16 mouse cellular contexts compared by ENCODE assay signal in the genomic region with DNA sequence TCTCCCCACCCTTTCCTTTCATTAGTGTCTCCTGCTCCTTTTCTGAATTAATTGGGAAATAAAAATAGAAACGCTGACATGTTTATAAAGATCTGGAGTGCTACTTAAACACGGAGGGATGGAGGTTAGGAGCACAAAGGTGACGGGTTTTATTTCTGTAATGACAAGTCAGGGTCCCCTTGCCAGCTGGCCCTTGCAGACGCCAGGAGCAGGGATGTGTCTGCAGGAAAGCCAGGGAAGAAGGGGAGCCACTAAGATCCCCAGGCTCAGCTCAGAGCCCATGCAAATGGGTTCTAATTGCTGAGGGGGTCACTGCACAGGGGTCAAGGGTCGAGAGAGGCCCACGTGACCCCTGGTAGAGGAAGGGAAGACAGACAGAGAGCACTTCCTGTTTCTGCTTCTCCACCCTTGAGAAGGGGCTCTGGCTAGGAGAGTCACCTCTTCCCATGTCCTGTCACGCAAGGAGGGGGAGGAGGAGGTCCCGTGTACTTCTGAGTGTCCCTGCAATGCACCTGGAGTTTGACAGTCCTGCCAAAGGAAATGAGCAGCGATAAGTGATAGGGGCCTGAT. TPM values are rescaled to one million over a fixed set of nuclear protein-coding genes. Genes with fewer than 3 reads are reported as not detected.
A peak's percentile ranks its signal among the peaks of the same experiment; 100 is the strongest.
DNase-seq lines count a peak whose midpoint lies in the region; ATAC-seq and TF ChIP-seq lines count a peak whose summit lies in the region.
"Had no signal": no experiment of that assay in that cellular context is flagged by ENCODE, and none has a peak within 500 bp of the region (broad histone marks: within the 10 kb centered on the region; RNA-seq: fewer than 3 reads in every experiment).

No protein-coding gene starts in this region.

- H3K4me1 ChIP-seq in heart, adult 2 months (ENCODE audit: control insufficient read depth, insufficient read depth, low read length), result peaks cover 10% of the 10 kb centered on the region
- peaks cover 43% of the 10 kb centered on the region for H3K4me1 ChIP-seq in midbrain, embryonic 10.5 days
- H3K4me1 ChIP-seq in midbrain, postnatal 0 days (ENCODE audit: insufficient read depth, low read length), result peaks cover 3% of the 10 kb centered on the region; the same call in 1 of the 2 replicates

- no peaks in the 10 kb centered on the region for H3K36me3 ChIP-seq in heart, adult 2 months (ENCODE audit: control insufficient read depth, insufficient read depth, low read length)
- 0 out of 2 replicates have a peak, but pooled peaks cover 6% of the 10 kb centered on the region for H3K36me3 ChIP-seq in midbrain, embryonic 10.5 days
- H3K36me3 ChIP-seq in midbrain, postnatal 0 days (ENCODE audit: insufficient read depth, low read length), result no peaks in the 10 kb centered on the region
- H3K36me3 ChIP-seq: intestine, embryonic 15.5 days; neural tube, embryonic 15.5 days had no signal

- ATAC-seq in midbrain, postnatal 0 days (ENCODE audit: low FRiP score), result no peak
- ATAC-seq: forebrain, embryonic 14.5 days; intestine, embryonic 15.5 days had no signal

- no peak for TF ChIP-seq POLR2A in heart, adult 2 months (IDR thresholded peaks at IDR 0.05; ENCODE audit: insufficient read depth, low read depth, low read length)

- intact Hi-C loops in heart, adult 2 months (cut with DNase I), result no loop called here

- H3K9ac ChIP-seq in heart, adult 2 months (ENCODE audit: low read depth, low read length), result no peak overlapping the region
- H3K9ac ChIP-seq in midbrain, postnatal 0 days (replicated peaks; ENCODE audit: low read length, poor library complexity, severe bottlenecking), result no peak overlapping the region
- H3K9ac ChIP-seq: intestine, embryonic 15.5 days; neural tube, embryonic 15.5 days had no signal

- no peak overlapping the region for H3K27ac ChIP-seq in heart, adult 2 months
- peak overlapping the region; percentile 38 for H3K27ac ChIP-seq in midbrain, embryonic 10.5 days (replicated peaks)
- H3K27ac ChIP-seq in midbrain, postnatal 0 days (ENCODE audit: low read depth, low read length), result no peak overlapping the region
- H3K27ac ChIP-seq: intestine, embryonic 15.5 days; kidney, postnatal 0 days; macrophage; neural tube, embryonic 15.5 days had no signal

- H3K4me3 ChIP-seq in heart, adult 2 months, result no peak overlapping the region
- no peak overlapping the region for H3K4me3 ChIP-seq in midbrain, embryonic 10.5 days
- H3K4me3 ChIP-seq in midbrain, postnatal 0 days (ENCODE audit: low read depth, low read length), result no peak overlapping the region
- H3K4me3 ChIP-seq: intestine, embryonic 15.5 days; neural tube, embryonic 15.5 days had no signal

- 35% methylated on average over 9 of the region's 9 CpGs for WGBS in heart, adult 2 months
- 66% methylated on average over 9 of the region's 9 CpGs for WGBS in midbrain, embryonic 10.5 days
- 67% methylated on average over 9 of the region's 9 CpGs for WGBS in midbrain, postnatal 0 days

- no peak for TF ChIP-seq CTCF in heart, adult 2 months (IDR thresholded peaks at IDR 0.05)
- TF ChIP-seq CTCF in midbrain, postnatal 0 days (IDR thresholded peaks at IDR 0.05), result no peak

- H3K79me2 ChIP-seq in heart, adult 2 months (replicated peaks; ENCODE audit: control insufficient read depth, insufficient read depth, low read length), result peaks cover 6% of the 10 kb centered on the region; the same call in 1 of the 2 replicates

- H3K9me3 ChIP-seq in midbrain, embryonic 10.5 days (replicated peaks), result no peaks in the 10 kb centered on the region
- H3K9me3 ChIP-seq in midbrain, postnatal 0 days (ENCODE audit: low read length), result no peaks in the 10 kb centered on the region
- H3K9me3 ChIP-seq: intestine, embryonic 15.5 days; neural tube, embryonic 15.5 days had no signal

- H3K27me3 ChIP-seq in heart, adult 2 months (ENCODE audit: control insufficient read depth, insufficient read depth, low read length), result no peaks in the 10 kb centered on the region
- no peaks in the 10 kb centered on the region for H3K27me3 ChIP-seq in midbrain, embryonic 10.5 days (ENCODE audit: low read depth, poor library complexity, severe bottlenecking)
- no peaks in the 10 kb centered on the region for H3K27me3 ChIP-seq in midbrain, postnatal 0 days (ENCODE audit: insufficient read depth, low read length)
- H3K27me3 ChIP-seq: intestine, embryonic 15.5 days; neural tube, embryonic 15.5 days had no signal

- H3K4me2 ChIP-seq in midbrain, postnatal 0 days (ENCODE audit: low read depth, low read length, poor library complexity, severe bottlenecking), result no peak overlapping the region
- H3K4me2 ChIP-seq: intestine, embryonic 15.5 days; neural tube, embryonic 15.5 days had no signal

- peak; percentile 10 for DNase-seq in adrenal gland, postnatal 10 days
- DNase-seq in adrenal gland, postnatal 14 days, result no peak
- DNase-seq in heart, adult 2 months, result peak; percentile 26 to 34
- no peak for DNase-seq in heart, adult 9 months (ENCODE audit: low spot score in 2 of 2)
- DNase-seq in midbrain, embryonic 10.5 days (ENCODE audit: low spot score), result no peak
- DNase-seq in midbrain, postnatal 0 days (ENCODE audit: low spot score), result no peak
- DNase-seq in mesoderm, embryonic 11.5 days (ENCODE audit: low read depth, low spot score), result peak; percentile 24
- no peak for DNase-seq in left cerebral cortex, adult 9 months (ENCODE audit: low spot score in 2 of 2)
- DNase-seq: cerebellum, adult 9-10 months; right cerebral cortex, adult 18-20 months; thymus, adult 18-20 months had no signal

- TF ChIP-seq EP300 in heart, adult 2 months (IDR thresholded peaks at IDR 0.05; ENCODE audit: insufficient read depth, low read depth, low read length), result no peak

RNA-seq across cellular contexts. Expression of a gene that starts 36.7 kb away (rescaled TPM):
- total RNA-seq in adrenal gland, postnatal 10 days (2021), result 10 to 100 TPM; 77.7 to 98.2 TPM
- 68.9 and 85.7 TPM in 2 replicates for total RNA-seq in adrenal gland, postnatal 14 days (2021)
- total RNA-seq in heart, adult 2 months (2021), result 100 to 1,000 TPM; 106 to 117 TPM
- 28.1 and 40.4 TPM in 2 replicates for polyA plus RNA-seq in heart, adult 2 months (2012; rRNA removed)
- 51.8 and 63.1 TPM in 2 replicates for polyA plus RNA-seq in midbrain, embryonic 10.5 days (2016; fragmentation: Nextera tagmentation; extraction: Ambion mirVana)
- 38.9 and 40.5 TPM in 2 replicates for total RNA-seq in midbrain, postnatal 0 days (2014; rRNA removed)
- polyA plus RNA-seq in midbrain, postnatal 0 days (2015; fragmentation: Nextera tagmentation; extraction: Ambion mirVana), result 60.4 and 72.7 TPM in 2 replicates

Comparison
In these comparisons a context has a peak if more than half of its experiments do, and no peak if none do; other contexts are left out.
1. DNase-seq: peak in adrenal gland, postnatal 10 days (single experiment), heart, adult 2 months (2 of 2) and mesoderm, embryonic 11.5 days (single experiment); none in adrenal gland, postnatal 14 days (single experiment), heart, adult 9 months (0 of 2), midbrain, embryonic 10.5 days (single experiment), midbrain, postnatal 0 days (single experiment) and left cerebral cortex, adult 9 months (0 of 2).